Mouse (Mus musculus): ENCODE data around the gene Jak1.
A peak's percentile ranks its signal among the peaks of the same experiment; 100 is the strongest.

Jak1 gene

DNA sequence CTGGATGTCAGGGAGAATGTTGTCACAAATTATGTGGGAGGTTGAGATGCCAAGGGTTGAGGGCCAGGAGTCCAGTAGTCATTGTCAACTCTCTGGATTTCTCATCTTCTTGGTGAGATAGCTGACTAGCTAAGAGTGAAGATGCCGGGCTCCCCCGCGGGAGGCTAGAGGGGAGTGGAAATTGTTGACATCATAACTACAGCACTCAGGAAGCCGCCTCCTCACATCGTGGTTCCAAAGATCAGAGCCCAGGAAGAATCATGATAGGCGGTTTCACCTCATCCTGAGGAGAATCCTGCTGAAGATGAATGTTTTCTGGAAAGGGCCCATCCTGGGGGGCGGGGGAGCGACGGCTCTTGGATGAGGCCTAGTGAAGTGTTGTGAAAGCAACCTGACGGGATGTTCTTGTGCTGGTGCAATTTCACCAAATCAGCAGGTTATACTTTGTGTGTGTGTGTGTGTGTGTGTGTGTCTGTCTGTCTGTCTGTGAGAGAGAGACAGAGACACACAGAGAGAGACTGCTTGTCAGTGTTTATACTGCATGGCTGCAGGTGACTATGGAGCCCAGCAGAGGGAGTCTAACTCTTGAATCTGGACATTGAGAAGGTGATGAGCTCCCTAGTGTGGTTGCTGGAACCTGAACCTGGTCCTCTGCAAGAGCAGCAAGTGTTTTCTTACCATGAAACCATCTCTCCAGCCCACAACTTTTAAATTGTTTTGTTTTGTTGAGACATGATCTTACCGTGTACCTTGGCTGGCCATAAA is 118.0 kb downstream of the Jak1 start:
- no peak for DNase-seq (ENCODE audit: low spot score in 2 of 2)

DNA sequence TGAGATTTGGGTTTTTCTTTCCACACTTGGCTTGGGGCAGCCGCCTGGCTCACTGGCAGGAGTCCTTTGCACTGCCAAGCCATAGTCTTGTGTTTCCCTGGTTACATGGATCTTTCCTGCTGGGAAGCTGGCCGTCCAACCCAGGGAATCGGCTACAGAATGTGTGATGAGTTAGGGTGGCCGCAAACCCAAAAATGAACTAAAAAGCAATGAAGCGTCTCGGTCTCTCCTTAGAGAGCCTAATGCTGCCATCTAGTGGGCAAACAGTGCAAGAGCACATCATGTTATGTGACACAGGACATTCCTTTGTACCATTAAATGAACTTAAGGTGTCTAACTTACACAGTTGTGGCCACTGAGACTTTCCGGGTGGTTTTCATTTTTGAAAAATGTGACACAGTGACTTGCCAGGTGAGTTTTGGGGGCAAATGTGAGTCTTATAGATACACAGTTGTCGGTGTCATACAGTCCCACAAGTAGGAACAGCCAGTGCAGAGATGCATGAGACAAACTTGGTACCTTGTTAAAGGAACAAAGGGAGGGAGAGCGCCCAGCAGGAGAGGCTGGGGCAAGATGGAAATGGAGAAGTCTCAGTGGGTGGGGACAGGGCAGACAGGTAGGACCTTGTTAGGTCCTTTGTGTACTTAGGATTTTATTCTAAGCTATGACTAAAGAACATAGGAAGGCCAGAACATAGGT is 118.9 kb downstream of the Jak1 start:
- peak; percentile 30 to 64 for DNase-seq (ENCODE audit: low spot score in 2 of 2)

GRCm38 (mm10) chr4:101144790-101145189 is 120.3 kb downstream of the Jak1 start:
- DNase-seq (ENCODE audit: low spot score in 2 of 2) = no peak

GRCm38 (mm10) chr4:101144361-101144760 is 120.7 kb downstream of the Jak1 start:
- no peak for DNase-seq (ENCODE audit: low spot score in 2 of 2)

- DNase-seq (ENCODE audit: low spot score in 2 of 2) = no peak
These were observed 121.2 kb downstream of the Jak1 start for GRCm38 (mm10) chr4:101143901-101144300.

GRCm38 (mm10) chr4:101141768-101142167 is 123.3 kb downstream of the Jak1 start:
- no peak for DNase-seq (ENCODE audit: low spot score in 2 of 2)

DNA sequence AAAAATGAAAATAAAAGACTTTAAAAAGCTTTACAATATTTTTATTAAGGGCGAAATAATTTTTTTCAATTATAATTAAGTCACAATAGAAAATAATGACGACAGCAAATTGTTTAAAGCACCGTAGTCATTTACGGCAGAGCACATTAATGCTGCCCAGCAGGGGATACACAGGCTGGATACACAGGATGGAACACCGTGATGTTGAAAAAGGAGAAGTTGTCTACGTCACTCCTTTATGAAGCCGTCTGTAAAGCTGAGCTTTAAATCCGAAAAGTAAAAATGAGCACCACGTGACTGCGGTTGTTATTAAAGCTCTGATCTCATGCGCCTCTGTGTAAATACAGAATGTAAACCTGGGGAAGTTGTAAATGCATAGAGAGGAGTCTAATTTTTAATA is 127.1 kb downstream of the Jak1 start:
- DNase-seq (ENCODE audit: low spot score in 2 of 2) = no peak

DNA sequence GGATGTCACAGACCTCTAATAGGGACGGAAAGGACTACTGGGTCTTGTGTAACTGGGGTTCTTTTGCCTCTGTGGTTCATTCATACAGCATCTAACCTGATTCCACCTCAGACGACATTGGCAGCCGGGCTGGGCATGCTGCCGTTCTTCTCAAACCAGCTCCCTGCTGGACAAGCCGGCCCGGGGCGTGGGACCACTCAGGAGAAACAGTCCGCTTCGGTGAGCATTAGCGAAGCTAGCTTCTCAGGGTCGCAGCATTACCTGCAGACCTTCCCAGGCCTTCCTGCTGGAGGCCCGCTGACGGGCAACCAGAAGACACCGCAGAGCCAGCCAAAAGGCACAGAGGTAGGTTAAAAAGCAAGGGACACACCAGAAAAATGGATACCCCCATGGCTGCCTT is 129.2 kb downstream of the Jak1 start:
- DNase-seq (ENCODE audit: low spot score in 2 of 2) = no peak

GRCm38 (mm10) chr4:101135013-101135412 is 130.1 kb downstream of the Jak1 start:
- no peak for DNase-seq (ENCODE audit: low spot score in 2 of 2)

- DNase-seq (ENCODE audit: low spot score in 2 of 2) = no peak
These were observed 144.1 kb downstream of the Jak1 start for GRCm38 (mm10) chr4:101121002-101121401.

GRCm38 (mm10) chr4:101107122-101107521 is 158.0 kb downstream of the Jak1 start:
- DNase-seq (ENCODE audit: low spot score in 2 of 2) = no peak

Data from spleen, postnatal 36 days (tissue).